Mouse (Mus musculus) intestine, embryonic 14.5 days (tissue): ENCODE results near the gene Kdf1. TPM values are rescaled to one million over a fixed set of nuclear protein-coding genes. Genes with fewer than 3 reads are reported as not detected.

ENCODE experiments used
- ATAC-seq: fragments of 200-750 bp; cut with Nextera tagmentation; replicated peaks from 2 replicates; pipeline ENCODE4 v1.8.0; 2017; ENCODE audit warnings: low read depth, moderate number of reproducible peaks, moderate TSS enrichment, moderate library complexity; ENCODE audit not compliant: low FRiP score, low TSS enrichment
- DNase-seq: peaks from one replicate; pipeline ENCODE4 v3.0.0-alpha.2; 2018; ENCODE audit warnings: low spot score
- H3K27ac ChIP-seq: fragments of 300-500 bp; sonication (generic); 2 replicates; pipeline ENCODE4 v1.5.1; 2014; ENCODE audit warnings: low read depth, mild to moderate bottlenecking, control low read depth
- H3K27me3 ChIP-seq: fragments of 300-500 bp; sonication (generic); replicated peaks from 2 replicates; pipeline ENCODE4 v1.6.1; 2014; ENCODE audit warnings: low read length, control low read depth; ENCODE audit not compliant: control insufficient read depth, insufficient read depth
- H3K36me3 ChIP-seq: fragments of 300-500 bp; sonication (generic); 2 replicates; pipeline ENCODE4 v1.6.1; 2014; ENCODE audit warnings: low read length, control low read depth; ENCODE audit not compliant: control insufficient read depth, insufficient read depth
- H3K4me1 ChIP-seq: fragments of 300-500 bp; sonication (generic); replicated peaks from 2 replicates; pipeline ENCODE4 v1.6.1; 2014; ENCODE audit warnings: low read length, control low read depth, mixed read lengths; ENCODE audit not compliant: control insufficient read depth, insufficient read depth
- H3K4me2 ChIP-seq: fragments of 300-500 bp; sonication (generic); 2 replicates; pipeline ENCODE4 v1.6.1; 2014; ENCODE audit warnings: low read length
- H3K4me3 ChIP-seq: fragments of 300-500 bp; sonication (generic); 2 replicates; pipeline ENCODE4 v1.5.1; 2014; ENCODE audit warnings: low read depth, low read length, control low read depth, mixed read lengths
- H3K9ac ChIP-seq: fragments of 300-500 bp; sonication (generic); 2 replicates; pipeline ENCODE4 v1.6.1; 2014; ENCODE audit warnings: mild to moderate bottlenecking, low read length
- H3K9me3 ChIP-seq: fragments of 300-500 bp; sonication (generic); 2 replicates; pipeline ENCODE4 v1.6.1; 2016; ENCODE audit warnings: low read length, control low read depth; ENCODE audit not compliant: control insufficient read depth
- WGBS: fragments of 180-500 bp; shearing (Covaris S2); extraction: QIAGEN DNeasy Blood & Tissue Kit; methylation state at CpG from one replicate; pipeline ENCODE4 v1.1.7; 2014; 5-methylcytosine and 5-hydroxymethylcytosine counted together
- polyA plus RNA-seq: library from polyadenylated mRNA; unstranded; fragments of >200 nt; fragmentation: Nextera tagmentation; extraction: Ambion mirVana; gene quantifications from 2 replicates; pipeline ENCODE4 v1.2.1, GENCODE M21; 2014

Gene Kdf1
- polyA plus RNA-seq, 1 experiment from 2014 or later, result 34.5 TPM

GRCm38 (mm10) chr4:133493895-133494294 lies 24.9 kb upstream of the Kdf1 start:
- H3K36me3 ChIP-seq, result no peaks in the 10 kb centered on the region
- peaks cover 49% of the 10 kb centered on the region for H3K27me3 ChIP-seq
- WGBS, result 22% methylated on average over 10 of the region's 12 CpGs
- no peaks in the 10 kb centered on the region for H3K9me3 ChIP-seq
- H3K4me2 ChIP-seq, result peak overlapping the region; percentile 56
- H3K27ac ChIP-seq, result no peak overlapping the region
- ATAC-seq, result no peak
- no peak for DNase-seq
- peak overlapping the region; percentile 20 for H3K4me3 ChIP-seq
- peaks cover 15% of the 10 kb centered on the region; the same call in 1 of the 2 replicates for H3K4me1 ChIP-seq
- H3K9ac ChIP-seq, result no peak overlapping the region

- under 1% methylated on average over 12 of the region's 12 CpGs for WGBS
- Histone ChIP-seq H3K9ac (no peak overlapping the region), H3K4me3 (peak overlapping the region; percentile 20), H3K4me1 (peaks cover 15% of the 10 kb centered on the region; the same call in 1 of the 2 replicates), H3K36me3 (no peaks in the 10 kb centered on the region), H3K27me3 (peaks cover 54% of the 10 kb centered on the region), H3K9me3 (no peaks in the 10 kb centered on the region), H3K27ac (no peak overlapping the region), H3K4me2 (peak overlapping the region; percentile 56)
- peak; percentile 96 for DNase-seq
- no peak; the same call in 1 of the 2 replicates for ATAC-seq
These were observed 24.3 kb upstream of the Kdf1 start for GRCm38 (mm10) chr4:133494432-133494831.

- Histone ChIP-seq H3K36me3 (no peaks in the 10 kb centered on the region), H3K9me3 (no peaks in the 10 kb centered on the region), H3K27me3 (peaks cover 58% of the 10 kb centered on the region), H3K27ac (no peak overlapping the region), H3K4me3 (no peak overlapping the region), H3K9ac (no peak overlapping the region), H3K4me1 (peaks cover 13% of the 10 kb centered on the region; the same call in 1 of the 2 replicates), H3K4me2 (no peak overlapping the region)
- ATAC-seq (no peak), DNase-seq (no peak)
- WGBS, result 68% methylated on average over 4 of the region's 4 CpGs
These were observed 23.9 kb upstream of the Kdf1 start for GRCm38 (mm10) chr4:133494867-133495266.

DNA sequence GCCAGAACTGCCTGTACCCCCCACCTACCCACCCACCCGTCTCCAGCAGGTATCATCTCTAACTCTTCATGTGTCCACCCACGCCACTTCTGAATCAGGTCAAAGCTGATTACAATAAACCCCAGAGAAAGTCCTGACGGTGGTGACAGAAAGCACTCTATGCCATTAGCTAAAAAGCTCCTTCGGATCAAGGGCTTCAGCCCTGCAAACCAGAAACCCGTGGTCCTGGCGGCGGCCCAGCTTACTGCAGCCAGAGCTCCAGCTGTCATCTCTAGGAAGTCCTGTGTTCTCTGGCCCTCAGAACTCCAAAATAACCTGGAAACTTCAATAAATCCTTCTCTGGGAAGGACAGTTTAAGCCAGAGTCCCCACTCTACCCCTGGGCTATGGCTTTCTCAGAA lies 23.1 kb upstream of the Kdf1 start:
- no peaks in the 10 kb centered on the region for H3K9me3 ChIP-seq
- H3K9ac ChIP-seq, result no peak overlapping the region
- peaks cover 67% of the 10 kb centered on the region for H3K27me3 ChIP-seq
- H3K4me3 ChIP-seq, result no peak overlapping the region
- ATAC-seq, result no peak
- no peak for DNase-seq
- no peak overlapping the region for H3K27ac ChIP-seq
- peaks cover 13% of the 10 kb centered on the region; the same call in 1 of the 2 replicates for H3K4me1 ChIP-seq
- no peaks in the 10 kb centered on the region for H3K36me3 ChIP-seq
- 36% methylated on average over 7 of the region's 7 CpGs for WGBS
- H3K4me2 ChIP-seq, result no peak overlapping the region

DNA sequence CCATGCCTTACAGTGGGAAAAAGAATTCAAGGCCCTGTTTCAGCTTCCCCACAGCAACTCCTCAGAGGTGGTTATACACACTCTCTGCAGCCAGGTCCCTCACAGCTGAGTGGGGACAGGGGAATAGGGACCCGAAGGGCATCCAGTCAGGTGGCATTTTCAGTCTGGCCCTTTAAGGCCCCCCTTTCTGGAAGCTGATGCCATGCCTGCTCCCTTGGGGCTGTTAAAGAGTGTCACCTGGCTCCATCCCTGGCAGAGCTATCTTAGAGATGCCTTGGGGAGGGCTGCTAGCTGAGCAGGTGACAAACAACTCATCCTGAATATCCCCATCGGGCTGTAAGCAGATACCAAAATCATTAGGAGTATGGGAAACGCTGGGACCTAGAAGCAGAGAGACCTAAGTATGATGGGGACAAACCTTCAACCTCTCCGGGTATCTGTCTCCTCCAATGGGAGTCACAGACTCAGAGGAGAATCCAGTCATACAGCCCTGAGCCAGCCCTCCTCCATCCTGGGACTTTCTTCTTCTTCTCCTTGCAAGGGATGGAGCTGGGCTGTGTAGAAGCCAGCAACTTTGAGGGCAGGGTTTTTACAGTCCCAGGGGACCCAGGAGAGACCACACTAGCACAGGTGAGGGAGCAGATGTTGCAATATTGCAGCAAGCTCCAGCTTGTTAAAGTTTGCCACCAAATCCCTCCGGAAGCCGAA lies 21.9 kb upstream of the Kdf1 start:
- DNase-seq (no peak), ATAC-seq (no peak)
- no peaks in the 10 kb centered on the region for H3K9me3 ChIP-seq
- peak overlapping the region; percentile 51; the same call in 1 of the 2 replicates for H3K4me3 ChIP-seq
- 30% methylated on average over 6 of the region's 6 CpGs for WGBS
- no peak overlapping the region for H3K9ac ChIP-seq
- peaks cover 79% of the 10 kb centered on the region for H3K27me3 ChIP-seq
- no peaks in the 10 kb centered on the region for H3K36me3 ChIP-seq
- no peak overlapping the region for H3K27ac ChIP-seq
- peaks cover 10% of the 10 kb centered on the region; the same call in 1 of the 2 replicates for H3K4me1 ChIP-seq
- H3K4me2 ChIP-seq, result peak overlapping the region; percentile 99; the same call in 1 of the 2 replicates

DNA sequence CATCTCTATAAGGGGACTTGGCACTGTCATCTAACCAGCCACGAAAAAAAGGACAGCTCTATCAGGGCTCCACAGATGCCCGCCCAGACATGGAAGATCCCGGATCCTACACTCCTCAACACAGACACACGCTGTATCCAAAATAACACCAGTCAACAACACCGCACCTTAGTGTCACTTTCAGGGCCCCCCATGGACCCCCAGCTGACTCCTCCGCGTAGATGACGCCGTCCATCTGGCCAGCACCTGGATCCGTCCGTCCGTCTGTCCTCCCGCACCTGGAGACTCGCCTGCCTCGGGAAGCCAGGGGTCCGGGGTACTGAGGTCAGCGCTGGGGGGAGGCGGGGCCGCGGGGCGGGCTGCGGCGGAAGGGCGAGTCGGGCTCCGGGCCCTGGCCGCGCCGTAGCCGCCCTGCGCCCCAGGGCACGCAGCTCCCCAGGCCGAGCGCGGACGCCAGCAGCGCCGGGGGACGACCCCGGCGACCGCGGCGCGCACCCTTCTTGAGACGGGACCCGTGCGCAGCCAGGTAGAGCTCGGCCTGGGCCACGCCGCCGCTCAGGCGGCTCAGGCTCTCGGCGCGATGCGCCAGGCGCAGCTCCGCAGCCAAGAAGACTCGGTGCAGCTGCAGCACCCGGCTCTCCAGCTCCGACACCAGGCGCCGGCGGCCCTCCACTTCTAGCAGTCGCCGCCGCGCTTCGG lies 21.2 kb upstream of the Kdf1 start:
- peak overlapping the region; percentile 99 for H3K4me2 ChIP-seq
- ATAC-seq (0 out of 2 replicates have a peak, but pooled peaks have one; percentile 34), DNase-seq (no peak)
- WGBS, result under 1% methylated on average over 59 of the region's 70 CpGs
- H3K4me3 ChIP-seq, result peak overlapping the region; percentile 51
- H3K27me3 ChIP-seq, result peaks cover 82% of the 10 kb centered on the region
- peaks cover 9% of the 10 kb centered on the region; the same call in 1 of the 2 replicates for H3K4me1 ChIP-seq
- H3K27ac ChIP-seq, result no peak overlapping the region
- H3K36me3 ChIP-seq, result no peaks in the 10 kb centered on the region
- H3K9ac ChIP-seq, result peak overlapping the region; percentile 48
- no peaks in the 10 kb centered on the region for H3K9me3 ChIP-seq

GRCm38 (mm10) chr4:133498160-133498724 lies 20.5 kb upstream of the Kdf1 start, which contains the start of gene Trnp1:
Trnp1 (minus strand) TSS chr4:133498550.
- Histone ChIP-seq H3K27ac (no peak within 1 kb of the TSS), H3K4me1 (peaks cover 9% of the 10 kb centered on the region; the same call in 1 of the 2 replicates), H3K4me3 (peak within 1 kb of the TSS; percentile 51), H3K9me3 (no peaks in the 10 kb centered on the region), H3K36me3 (no peaks in the 10 kb centered on the region), H3K9ac (peak within 1 kb of the TSS; percentile 48), H3K27me3 (peaks cover 82% of the 10 kb centered on the region), H3K4me2 (peak within 1 kb of the TSS; percentile 99)
- 1% methylated on average over 53 of the region's 53 CpGs for WGBS
- DNase-seq (peak; percentile 85), ATAC-seq (peak; percentile 84)

GRCm38 (mm10) chr4:133501514-133501913 lies 17.2 kb upstream of the Kdf1 start:
- WGBS, result 54% methylated on average over 7 of the region's 7 CpGs
- peaks cover 9% of the 10 kb centered on the region; the same call in 1 of the 2 replicates for H3K4me1 ChIP-seq
- H3K36me3 ChIP-seq, result no peaks in the 10 kb centered on the region
- H3K4me2 ChIP-seq, result no peak overlapping the region
- no peak overlapping the region for H3K9ac ChIP-seq
- DNase-seq (no peak), ATAC-seq (no peak)
- peaks cover 64% of the 10 kb centered on the region for H3K27me3 ChIP-seq
- H3K9me3 ChIP-seq, result no peaks in the 10 kb centered on the region
- no peak overlapping the region for H3K27ac ChIP-seq
- no peak overlapping the region for H3K4me3 ChIP-seq
